Mouse (Mus musculus) embryo, embryonic 10.5 days (tissue): ENCODE data around the gene Coro1c.

ENCODE experiments used
- DNase-seq: peaks from one replicate; pipeline ENCODE4 v3.0.0-alpha.2; 2015; ENCODE audit warnings: low spot score

Coro1c gene

DNA sequence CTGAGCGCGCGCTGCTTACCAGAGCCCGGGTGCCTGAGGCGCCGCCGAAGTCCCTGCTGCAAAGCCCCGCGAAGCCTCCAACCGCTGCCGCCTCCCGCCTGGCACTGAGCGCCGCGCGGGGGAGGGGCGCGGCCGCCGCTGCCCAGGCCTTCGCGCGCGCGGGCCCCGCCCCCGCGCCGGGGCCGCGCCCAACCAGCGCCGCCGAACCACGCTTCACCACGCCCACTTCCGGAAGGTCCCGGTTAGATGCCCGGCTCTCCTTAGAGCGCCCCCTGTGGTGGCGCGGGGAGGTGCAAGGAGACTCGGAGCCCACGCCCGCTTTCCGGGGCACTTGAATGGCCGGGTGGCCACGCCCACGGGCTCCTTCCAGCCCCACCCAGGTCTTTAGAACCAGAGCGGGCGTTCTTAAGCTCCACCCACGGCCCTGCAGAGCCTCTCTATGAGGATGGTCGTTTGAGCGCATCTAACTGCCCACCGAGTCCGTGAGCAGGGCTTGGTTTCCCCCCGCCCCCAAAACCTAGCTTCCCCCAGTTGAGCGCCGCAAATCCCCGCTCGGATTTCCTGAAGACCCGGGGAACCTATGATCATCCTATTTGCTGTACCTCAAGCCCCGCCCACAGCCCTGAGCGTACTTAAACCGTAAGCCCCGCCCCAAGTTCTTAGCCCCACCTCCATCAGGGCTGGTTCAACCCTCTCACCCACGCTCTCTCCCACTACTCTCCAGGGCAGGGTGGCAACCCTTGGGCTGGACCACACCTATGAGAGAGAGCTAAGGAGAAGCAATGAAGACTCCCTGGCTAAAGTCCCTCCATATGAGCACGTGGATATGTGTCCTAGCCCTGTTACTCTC is at the start of gene Coro1c:
Gene Coro1c (minus strand): TSS at position 167 of the 850 bp plus-strand sequence.
- peak; percentile 99 for DNase-seq

DNA sequence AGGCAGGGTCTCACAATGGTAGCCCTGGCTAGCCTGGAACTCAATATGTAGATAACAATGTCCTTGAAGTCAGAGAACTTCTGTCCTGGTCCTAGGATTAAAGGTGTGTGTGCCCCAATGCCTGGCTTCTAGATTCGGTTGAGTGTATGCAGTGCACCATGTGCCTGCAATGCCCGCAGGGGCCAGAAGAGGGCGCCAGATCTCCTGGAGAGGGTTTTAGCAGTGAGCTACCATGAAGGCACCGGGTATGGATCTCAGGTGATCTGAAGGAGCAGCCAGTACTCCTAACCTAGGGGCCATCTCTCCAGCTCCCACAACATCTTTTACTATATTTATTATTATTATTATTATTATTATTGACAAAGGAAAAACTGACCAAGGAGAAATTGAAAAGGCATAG is 48.0 kb upstream of the Coro1c start:
- DNase-seq: peak; percentile 92

DNA sequence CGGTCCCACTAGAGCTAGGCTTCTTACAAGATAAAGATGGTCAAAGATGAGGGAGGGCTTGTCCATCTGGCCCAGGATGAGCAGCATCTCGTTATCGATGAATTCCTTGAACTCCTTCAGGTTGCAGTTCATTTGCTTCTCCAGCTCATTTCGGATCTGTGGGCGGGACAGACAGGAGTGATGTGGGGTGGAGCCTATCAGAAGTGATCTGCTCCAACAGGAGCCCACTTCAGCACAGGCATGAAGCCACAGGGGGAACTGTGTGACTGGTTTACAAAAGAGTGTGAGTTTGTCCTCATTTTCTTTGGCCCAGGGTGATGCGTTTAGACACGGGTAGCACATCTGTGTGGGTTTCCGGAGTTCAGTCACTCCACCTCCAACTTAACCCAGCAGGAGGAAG is 47.1 kb upstream of the Coro1c start:
- DNase-seq: no peak

- no peak for DNase-seq
Observed at GRCm38 (mm10) chr5:113955281-113955680, 46.7 kb upstream of the Coro1c start.

DNA sequence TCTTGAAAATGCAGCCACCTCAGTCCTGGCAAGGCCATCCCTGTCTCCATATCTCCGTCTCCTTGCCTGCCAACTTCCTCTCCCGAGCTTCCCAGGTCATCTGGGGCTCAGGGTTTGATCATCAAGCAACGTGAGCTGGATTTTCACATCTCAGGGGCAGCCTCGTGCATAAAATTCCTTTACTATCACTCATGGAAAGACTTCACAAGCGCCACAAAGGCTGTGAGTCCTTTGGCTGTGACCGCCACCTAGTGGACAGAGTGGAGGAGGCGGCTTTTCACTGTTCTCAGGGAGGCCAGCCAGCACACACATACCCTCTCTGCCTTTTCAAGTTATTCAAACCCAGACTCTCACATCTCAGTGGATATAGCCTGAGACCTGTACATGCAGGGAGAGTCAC is 45.9 kb upstream of the Coro1c start:
- DNase-seq: peak; percentile 96

- DNase-seq: no peak
Observed at GRCm38 (mm10) chr5:113952519-113952918, 44.0 kb upstream of the Coro1c start.

DNA sequence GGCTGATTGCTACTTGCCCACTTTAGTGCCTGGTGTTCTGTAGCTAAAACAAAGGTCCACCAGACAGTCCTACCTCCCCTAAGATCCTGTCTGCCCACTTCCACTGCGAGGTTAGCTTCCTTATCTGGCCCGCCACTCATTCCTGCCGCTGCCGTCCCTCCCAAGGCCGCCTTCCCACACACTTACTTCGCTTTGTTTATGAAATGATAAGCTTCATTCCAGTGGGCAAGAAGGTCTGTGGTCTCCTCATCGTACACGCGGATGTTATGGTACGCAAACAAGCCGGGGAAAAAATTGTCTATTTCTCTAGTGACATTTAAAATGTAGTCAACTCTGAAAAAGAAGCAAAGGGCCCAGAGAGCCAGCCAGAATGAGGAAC is 43.1 kb upstream of the Coro1c start:
- DNase-seq: no peak

DNA sequence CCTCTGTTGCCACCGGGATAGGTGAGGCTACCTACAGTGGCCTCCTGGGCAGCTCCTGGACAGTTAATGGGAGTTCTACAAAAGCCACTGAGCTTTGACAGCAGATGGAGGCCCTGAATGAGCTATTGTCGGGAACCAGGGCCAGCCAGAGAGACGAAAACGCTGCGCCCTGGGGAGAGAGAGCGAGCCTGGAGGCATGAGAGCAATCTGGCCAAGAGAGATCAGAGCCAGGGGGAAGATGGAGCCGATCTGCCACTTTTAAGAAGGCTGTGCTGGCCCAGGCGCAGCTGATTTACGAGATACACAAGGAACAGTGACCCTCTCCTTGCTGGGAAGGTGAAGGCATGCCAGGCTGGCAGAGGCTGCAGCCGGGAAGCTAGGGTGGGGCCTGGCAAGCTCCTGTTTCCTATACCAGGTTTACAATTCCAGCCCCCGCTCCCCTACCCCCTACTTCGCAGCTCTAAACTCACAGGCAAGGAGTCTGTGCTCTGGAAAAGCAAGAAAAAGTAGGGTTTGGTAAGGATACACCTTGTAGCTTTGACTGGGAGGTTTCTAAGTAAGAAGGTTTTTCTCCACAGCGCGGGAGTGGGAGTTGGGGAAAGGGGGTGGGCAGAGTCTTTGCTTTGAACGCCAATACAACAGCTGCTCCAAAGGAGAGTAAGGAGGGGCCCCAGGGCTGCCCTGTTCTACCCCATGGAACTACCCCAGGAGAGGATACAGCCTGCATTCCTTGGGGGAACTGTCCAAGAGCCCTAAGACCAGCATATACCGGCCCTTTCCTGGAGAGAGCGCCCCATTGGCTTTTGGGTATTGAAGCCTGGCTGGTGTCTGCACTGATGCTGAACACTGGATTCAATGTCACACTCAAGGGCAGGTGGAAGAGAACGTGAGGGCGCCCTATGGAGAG is 42.5 kb upstream of the Coro1c start:
- DNase-seq: no peak

GRCm38 (mm10) chr5:113950133-113950532 is 41.6 kb upstream of the Coro1c start:
- DNase-seq: no peak

DNA sequence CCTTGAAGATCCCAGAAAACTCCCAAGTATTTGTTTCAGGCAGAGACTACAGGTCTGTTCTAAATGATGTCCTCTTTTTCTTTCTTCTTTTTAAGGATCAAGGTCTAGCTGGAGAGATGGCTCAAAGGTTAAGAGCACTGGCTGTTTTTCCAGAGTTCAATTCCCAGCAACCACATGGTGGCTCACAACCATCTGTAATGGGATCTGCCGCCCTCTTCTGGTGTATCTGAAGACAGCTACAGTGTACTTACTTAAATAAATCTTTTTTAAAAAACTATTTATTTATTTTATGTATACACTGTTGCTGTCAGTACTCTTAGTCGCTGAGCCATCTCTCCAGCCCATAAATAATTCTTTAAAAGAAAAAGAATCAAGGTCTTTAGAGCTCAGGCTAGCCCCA is 38.7 kb upstream of the Coro1c start:
- DNase-seq: no peak

- DNase-seq: no peak
Observed at GRCm38 (mm10) chr5:113945126-113945525, 36.6 kb upstream of the Coro1c start.

GRCm38 (mm10) chr5:113943328-113943727 is 34.8 kb upstream of the Coro1c start:
- no peak for DNase-seq

- no peak for DNase-seq
Observed at GRCm38 (mm10) chr5:113942580-113942979, 34.0 kb upstream of the Coro1c start.

DNA sequence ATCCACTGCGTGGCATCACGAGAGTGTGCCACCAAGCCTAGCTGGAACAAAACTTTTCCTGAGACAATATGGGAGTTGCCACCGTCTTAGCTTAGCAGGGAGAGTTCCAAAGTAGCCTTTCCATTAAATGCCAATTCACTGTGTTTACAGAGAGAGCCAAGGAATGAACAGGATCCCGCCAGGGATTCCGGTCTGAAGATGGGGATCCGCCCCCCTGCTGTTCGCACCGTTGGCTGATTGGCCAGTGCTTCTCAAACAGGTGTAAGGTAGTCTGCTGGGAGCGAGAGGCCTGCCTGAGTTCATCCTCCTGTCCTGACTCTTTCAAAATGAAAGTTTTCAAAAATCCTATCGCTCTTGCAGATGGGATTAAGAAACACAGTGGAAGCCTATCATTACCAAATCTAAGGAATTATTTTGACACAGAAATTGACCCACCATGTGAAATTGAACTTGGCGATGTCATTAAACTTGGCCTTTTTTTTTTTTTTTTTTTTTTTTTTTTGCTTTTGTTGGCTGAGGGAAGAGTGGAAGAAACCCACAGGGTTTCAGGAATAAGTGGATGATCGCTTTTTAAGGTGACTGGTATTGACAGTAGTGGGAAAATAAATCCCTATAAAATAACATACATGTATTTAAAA is 30.8 kb upstream of the Coro1c start:
- no peak for DNase-seq

DNA sequence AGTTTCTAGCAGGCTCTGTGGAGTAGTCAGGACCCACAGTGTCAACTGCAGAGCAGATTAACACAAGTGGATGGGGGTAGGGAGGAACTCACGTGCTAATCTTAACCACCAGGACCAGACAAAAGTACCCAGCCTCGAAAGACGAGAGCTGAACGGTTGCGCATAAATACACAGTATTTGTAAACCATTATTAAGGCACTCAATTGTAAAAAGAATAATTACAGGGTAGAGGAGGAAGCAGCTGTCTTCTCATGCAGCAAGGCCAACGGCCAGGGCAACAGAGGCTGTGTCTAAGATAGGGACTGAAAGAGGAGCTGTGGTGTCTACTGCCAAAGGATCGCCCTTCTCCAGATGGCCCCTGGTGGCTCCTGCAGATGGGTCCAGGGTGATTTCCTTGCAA is 29.1 kb upstream of the Coro1c start:
- no peak for DNase-seq

- DNase-seq: no peak
Observed at GRCm38 (mm10) chr5:113933889-113934288, 25.3 kb upstream of the Coro1c start.

DNA sequence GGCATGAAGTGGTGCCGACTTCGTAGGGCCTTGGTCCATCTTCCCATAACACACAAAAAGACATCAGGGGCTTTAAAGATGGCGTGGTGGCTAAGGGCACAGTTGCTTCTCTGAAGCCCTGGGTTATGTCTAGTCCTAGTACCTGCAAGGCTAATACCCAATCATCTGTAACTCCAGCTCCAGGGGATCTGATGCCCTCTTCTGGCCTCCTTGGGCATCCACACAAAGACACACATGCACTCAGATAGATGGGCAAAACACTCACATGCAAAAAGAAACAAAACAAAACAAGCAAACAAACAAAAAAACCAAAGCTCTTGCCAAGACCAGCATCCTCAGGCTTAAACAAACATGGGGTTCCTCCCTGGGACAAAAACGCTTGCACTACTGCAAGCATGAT is 24.9 kb upstream of the Coro1c start:
- DNase-seq: no peak

- no peak for DNase-seq
Observed at GRCm38 (mm10) chr5:113932310-113932709, 23.8 kb upstream of the Coro1c start.

- peak; percentile 78 for DNase-seq
Observed at GRCm38 (mm10) chr5:113930648-113931609, 22.4 kb upstream of the Coro1c start.

DNA sequence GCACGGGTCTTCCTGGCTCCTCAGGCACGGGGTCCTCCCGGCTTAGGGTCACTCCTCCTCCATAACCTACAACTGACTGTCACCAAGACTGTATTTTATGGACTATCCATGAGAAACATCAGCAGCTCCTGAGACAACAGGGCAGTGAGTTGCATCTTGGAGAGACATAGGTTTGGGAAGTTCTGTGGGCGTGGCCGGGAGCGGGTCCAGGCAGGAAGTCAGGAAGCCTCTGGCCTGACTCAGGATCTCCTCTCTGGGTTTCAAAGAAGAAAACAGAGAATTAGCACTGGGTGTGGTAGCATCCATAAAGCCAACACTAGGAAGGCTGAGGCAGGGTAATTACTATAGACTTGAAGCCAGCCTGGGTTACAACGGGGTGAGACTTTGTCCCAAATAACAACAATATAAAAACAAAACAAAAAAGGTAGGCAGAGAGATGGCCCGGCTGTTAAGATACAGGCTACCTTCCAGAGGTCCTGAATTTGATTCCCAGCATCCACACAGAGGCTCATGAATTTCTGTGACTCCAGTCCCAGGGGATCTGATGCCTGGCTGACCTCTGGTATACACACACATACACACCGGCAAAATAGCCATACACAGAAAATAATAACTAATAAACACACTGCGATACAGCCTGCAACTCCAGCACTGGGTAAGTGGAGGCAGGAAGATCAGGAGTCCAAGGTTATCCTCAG is 21.5 kb upstream of the Coro1c start:
- DNase-seq: no peak

DNA sequence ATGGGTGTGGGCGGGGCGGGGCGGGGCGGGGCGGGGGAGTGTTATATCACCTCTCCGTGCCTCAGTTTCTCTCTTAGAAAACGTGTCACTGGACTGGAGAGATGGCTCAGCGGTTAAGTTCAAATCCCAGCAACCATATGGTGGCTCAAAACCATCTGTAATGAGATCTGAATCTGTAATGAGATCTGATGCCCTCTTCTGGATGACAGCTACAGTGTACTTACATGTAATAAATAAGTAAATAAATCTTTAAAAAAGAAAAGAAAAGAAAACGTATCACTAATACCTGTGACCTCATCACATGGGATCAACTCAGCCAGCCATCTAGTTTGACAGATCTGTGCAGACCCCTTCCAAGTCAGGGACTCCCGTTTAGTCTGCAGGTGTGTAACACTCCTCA is 21.0 kb upstream of the Coro1c start:
- DNase-seq: no peak
